Mouse (Mus musculus) cerebellum, adult 2 months (tissue): ENCODE measurements around the gene Dpp8.
A peak's percentile ranks its signal among the peaks of the same experiment; 100 is the strongest.

Experiments
- CTCF ChIP-seq: fragments of 200-500 bp; IDR thresholded peaks from 2 replicates; pipeline ENCODE4 v1.5.1; 2011; ENCODE audit warnings: low read depth, mild to moderate bottlenecking, control low read depth, low read length, moderate library complexity, borderline replicate concordance; ENCODE audit not compliant: insufficient read depth
- POLR2A ChIP-seq: fragments of 200-500 bp; IDR thresholded peaks from 2 replicates; pipeline ENCODE4 v1.6.1; 2011; ENCODE audit warnings: low read length, control low read depth, borderline replicate concordance; ENCODE audit not compliant: insufficient read depth

- TF ChIP-seq POLR2A = no peak
- TF ChIP-seq CTCF = 0 out of 2 replicates have a peak, but pooled peaks have one; percentile 9
Measured at GRCm38 (mm10) chr9:65041430-65041829, 9.2 kb downstream of the Dpp8 start.
